Mouse (Mus musculus) myocyte (in vitro differentiated cells): ENCODE results near the gene Rcvrn.

Experiments
- CEBPB ChIP-seq: IDR thresholded peaks from 2 replicates; pipeline ENCODE4 v1.6.1; 2011; ENCODE audit warnings: mild to moderate bottlenecking, moderate library complexity; ENCODE audit not compliant: poor library complexity, insufficient read depth, severe bottlenecking
- TCF12 ChIP-seq: IDR thresholded peaks from one replicate; pipeline ENCODE4 v1.6.1; 2011; ENCODE audit warnings: mild to moderate bottlenecking, control low read depth; ENCODE audit not compliant: poor library complexity, insufficient read depth, severe bottlenecking
- USF1 ChIP-seq: IDR thresholded peaks from one replicate; pipeline ENCODE4 v1.6.1; 2011; ENCODE audit warnings: low read depth, mild to moderate bottlenecking, control low read depth, moderate library complexity

DNA sequence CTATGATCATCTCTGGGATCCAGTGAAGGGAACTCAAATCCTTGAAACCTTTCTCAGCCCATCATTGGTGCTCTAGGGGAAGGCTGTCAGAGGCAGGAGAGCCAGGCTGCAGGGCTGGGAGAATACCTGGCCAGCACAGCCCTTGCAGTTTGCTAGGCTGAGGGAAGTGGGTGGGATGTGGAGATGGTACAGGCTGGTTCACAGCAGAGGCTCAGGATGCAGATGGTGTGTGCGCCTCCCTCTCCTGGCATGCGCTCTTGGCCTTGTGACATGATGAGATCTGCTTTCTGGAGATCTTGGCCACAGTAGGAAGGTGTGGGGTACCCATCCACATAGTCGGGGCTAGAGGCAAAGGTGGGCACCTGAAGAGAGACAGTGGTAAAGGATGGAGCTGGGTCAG lies 30.9 kb upstream of the Rcvrn start:
- TF ChIP-seq CEBPB (no peak), TCF12 (no peak), USF1 (no peak)
